Mouse (Mus musculus): ENCODE results near the gene Cacna1c.

DNA sequence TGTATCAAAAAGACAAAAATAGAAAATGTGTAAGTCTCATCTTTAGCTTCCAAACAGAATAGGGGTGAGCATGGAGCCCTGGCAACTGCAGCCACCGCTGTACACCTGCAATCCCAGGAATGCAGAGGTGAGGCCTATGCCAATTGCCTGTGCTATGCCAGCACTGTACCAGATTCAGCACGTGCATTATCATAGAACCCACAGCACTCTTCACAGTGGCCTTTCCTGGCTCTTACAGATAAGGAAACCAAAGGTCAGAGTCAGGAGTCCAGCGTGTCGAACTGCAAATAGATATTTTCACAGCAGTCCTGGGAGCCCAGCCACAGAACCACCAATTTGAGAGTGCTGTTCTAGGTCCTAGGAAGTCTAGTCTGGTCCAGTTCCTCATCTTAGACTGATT, 227.4 kb downstream of the Cacna1c start:
- TF ChIP-seq FLI1 (IDR thresholded peaks at IDR 0.05; ENCODE audit: low read length) (no peak), GATA1 (IDR thresholded peaks at IDR 0.05; ENCODE audit: borderline replicate concordance, low read length) (no peak)

Measured in megakaryocyte, embryonic 14.5 days (primary cell).